ENCODE assay signal across 7 mouse cellular contexts in genomic region chr6:149308956-149309932, GRCm38 (mm10). TPM values are rescaled to one million over a fixed set of nuclear protein-coding genes. Genes with fewer than 3 reads are reported as not detected.
DNase-seq lines count a peak whose midpoint lies in the region; ATAC-seq and TF ChIP-seq lines count a peak whose summit lies in the region.

Resf1 (plus strand) TSS chr6:149309414.

- H3K36me3 ChIP-seq in embryonic facial prominence, embryonic 11.5 days (replicated peaks; ENCODE audit: control insufficient read depth, insufficient read depth, low read depth, low read length): no peaks in the 10 kb centered on the region
- peaks cover 11% of the 10 kb centered on the region for H3K36me3 ChIP-seq in kidney, adult 2 months (ENCODE audit: control insufficient read depth, insufficient read depth, low read length)
- H3K36me3 ChIP-seq in limb, embryonic 12.5 days: peaks cover 27% of the 10 kb centered on the region
- 0 out of 2 replicates have a peak, but pooled peaks cover 4% of the 10 kb centered on the region for H3K36me3 ChIP-seq in midbrain, embryonic 15.5 days (replicated peaks)
- H3K36me3 ChIP-seq in spleen, adult 2 months (ENCODE audit: control insufficient read depth, insufficient read depth, low read length): peaks cover 13% of the 10 kb centered on the region

- H3K9ac ChIP-seq in embryonic facial prominence, embryonic 11.5 days (replicated peaks; ENCODE audit: low read length): peak within 1 kb of the TSS; percentile 94
- H3K9ac ChIP-seq in limb, embryonic 12.5 days (replicated peaks): peak within 1 kb of the TSS; percentile 93
- H3K9ac ChIP-seq in midbrain, embryonic 15.5 days: peak within 1 kb of the TSS; percentile 93

- no peaks in the 10 kb centered on the region for H3K4me1 ChIP-seq in embryonic facial prominence, embryonic 11.5 days (ENCODE audit: control insufficient read depth, insufficient read depth, low read length)
- peaks cover 5% of the 10 kb centered on the region for H3K4me1 ChIP-seq in kidney, adult 2 months (ENCODE audit: control insufficient read depth, insufficient read depth, low read length)
- peaks cover 11% of the 10 kb centered on the region for H3K4me1 ChIP-seq in limb, embryonic 12.5 days (replicated peaks)
- peaks cover 20% of the 10 kb centered on the region for H3K4me1 ChIP-seq in midbrain, embryonic 15.5 days
- no peaks in the 10 kb centered on the region; the same call in none of the 2 replicates for H3K4me1 ChIP-seq in spleen, adult 2 months (ENCODE audit: control insufficient read depth, insufficient read depth, insufficient read length)

- peak; percentile 100 for ATAC-seq in embryonic facial prominence, embryonic 11.5 days (replicated peaks; ENCODE audit: insufficient number of reproducible peaks, low FRiP score, low TSS enrichment, low read depth)
- ATAC-seq in limb, embryonic 12.5 days (ENCODE audit: insufficient number of reproducible peaks, insufficient read depth, low FRiP score, low TSS enrichment, low read depth): peak; percentile 100
- peak; percentile 100 for ATAC-seq in midbrain, embryonic 15.5 days (replicated peaks)

- peak; percentile 79 for TF ChIP-seq POLR2A in kidney, adult 2 months (IDR thresholded peaks at IDR 0.05; ENCODE audit: low read depth, low read length)
- peak; percentile 49 for TF ChIP-seq POLR2A in spleen, adult 2 months (IDR thresholded peaks at IDR 0.05; ENCODE audit: low read depth, low read length)

- peak within 1 kb of the TSS; percentile 77 for H3K4me3 ChIP-seq in embryonic facial prominence, embryonic 11.5 days (ENCODE audit: low read depth, low read length)
- H3K4me3 ChIP-seq in kidney, adult 2 months (ENCODE audit: insufficient read depth, low read depth, low read length): peak within 1 kb of the TSS; percentile 83
- peak within 1 kb of the TSS; percentile 80 for H3K4me3 ChIP-seq in limb, embryonic 12.5 days (replicated peaks)
- H3K4me3 ChIP-seq in midbrain, embryonic 15.5 days: peak within 1 kb of the TSS; percentile 75
- H3K4me3 ChIP-seq in spleen, adult 2 months (ENCODE audit: extremely low read depth, insufficient read depth, insufficient read length): peak within 1 kb of the TSS; percentile 80

- no peaks in the 10 kb centered on the region for H3K9me3 ChIP-seq in embryonic facial prominence, embryonic 11.5 days (replicated peaks; ENCODE audit: control insufficient read depth, low read length)
- H3K9me3 ChIP-seq in limb, embryonic 12.5 days: no peaks in the 10 kb centered on the region
- 0 out of 2 replicates have a peak, but pooled peaks cover 3% of the 10 kb centered on the region for H3K9me3 ChIP-seq in midbrain, embryonic 15.5 days

- no peaks in the 10 kb centered on the region for H3K27me3 ChIP-seq in embryonic facial prominence, embryonic 11.5 days (ENCODE audit: control insufficient read depth, insufficient read depth, low read length)
- H3K27me3 ChIP-seq in kidney, adult 2 months (replicated peaks; ENCODE audit: control insufficient read depth, insufficient read depth, low read length): no peaks in the 10 kb centered on the region
- no peaks in the 10 kb centered on the region for H3K27me3 ChIP-seq in limb, embryonic 12.5 days
- H3K27me3 ChIP-seq in midbrain, embryonic 15.5 days (replicated peaks): no peaks in the 10 kb centered on the region
- H3K27me3 ChIP-seq in spleen, adult 2 months (ENCODE audit: control insufficient read depth, insufficient read depth, low read length): no peaks in the 10 kb centered on the region

- WGBS in embryonic facial prominence, embryonic 11.5 days: 5% methylated on average over 59 of the region's 61 CpGs
- 2% methylated on average over 61 of the region's 61 CpGs for WGBS in kidney, adult 2 months
- WGBS in limb, embryonic 12.5 days: 5% methylated on average over 60 of the region's 61 CpGs
- 5% methylated on average over 61 of the region's 61 CpGs for WGBS in midbrain, embryonic 15.5 days
- WGBS in spleen, adult 2 months: 4% methylated on average over 61 of the region's 61 CpGs

- H3K4me2 ChIP-seq in embryonic facial prominence, embryonic 11.5 days (ENCODE audit: low read depth, low read length): peak within 1 kb of the TSS; percentile 41
- peak within 1 kb of the TSS; percentile 61 for H3K4me2 ChIP-seq in limb, embryonic 12.5 days
- H3K4me2 ChIP-seq in midbrain, embryonic 15.5 days: peak within 1 kb of the TSS; percentile 59

- TF ChIP-seq CTCF in kidney, adult 2 months (conservative IDR thresholded peaks at IDR 0.05; ENCODE audit: insufficient read depth, insufficient read length, low read depth, low read length): no peak
- no peak for TF ChIP-seq CTCF in spleen, adult 2 months (IDR thresholded peaks at IDR 0.05; ENCODE audit: extremely low read depth, insufficient read depth, insufficient read length, insufficient replicate concordance)

- peak; percentile 96 for DNase-seq in adrenal gland, postnatal 14 days
- peak; percentile 92 for DNase-seq in embryonic facial prominence, embryonic 11.5 days (ENCODE audit: low spot score)
- DNase-seq in heart, adult 18-20 months: peak; percentile 92 to 94
- DNase-seq in kidney, adult 2 months: peak; percentile 95
- peak; percentile 84 to 85 for DNase-seq in spleen, adult 2 months (ENCODE audit: low read depth in 1 of 2, low spot score in 2 of 2)

- peak within 1 kb of the TSS; percentile 97 for H3K27ac ChIP-seq in embryonic facial prominence, embryonic 11.5 days (replicated peaks; ENCODE audit: low read depth, low read length)
- peak within 1 kb of the TSS; percentile 98 for H3K27ac ChIP-seq in kidney, adult 2 months (ENCODE audit: insufficient read depth, low read depth, low read length)
- peak within 1 kb of the TSS; percentile 99 for H3K27ac ChIP-seq in limb, embryonic 12.5 days
- H3K27ac ChIP-seq in midbrain, embryonic 15.5 days: peak within 1 kb of the TSS; percentile 98
- H3K27ac ChIP-seq in spleen, adult 2 months (ENCODE audit: insufficient read depth, low read length): peak within 1 kb of the TSS; percentile 99

RNA-seq across cellular contexts. Expression of gene Resf1, which starts in this region (rescaled TPM):
- total RNA-seq in adrenal gland, postnatal 14 days (2021): 38.6 and 40.4 TPM in 2 replicates
- polyA plus RNA-seq in embryonic facial prominence, embryonic 11.5 days (2014; fragmentation: Nextera tagmentation; extraction: Ambion mirVana): 48.6 and 51.0 TPM in 2 replicates
- total RNA-seq in heart, adult 18-20 months (2021): 10 to 100 TPM; 32.5 to 40.2 TPM
- 9.6 and 11.8 TPM in 2 replicates for polyA plus RNA-seq in kidney, adult 2 months (2012; rRNA removed)
- 61.7 and 66.2 TPM in 2 replicates for polyA plus RNA-seq in limb, embryonic 12.5 days (2016; fragmentation: Nextera tagmentation; extraction: Ambion mirVana)
- 32.2 and 34.8 TPM in 2 replicates for polyA plus RNA-seq in midbrain, embryonic 15.5 days (2015; fragmentation: Nextera tagmentation; extraction: Ambion mirVana)
- polyA plus RNA-seq in spleen, adult 2 months (2012; rRNA removed): 6.7 and 8.4 TPM in 2 replicates

Comparison
In these comparisons a context has a peak if more than half of its experiments do, and no peak if none do; other contexts are left out.
1. Peak in every context shown above with its lines: DNase-seq, ATAC-seq, H3K4me3 ChIP-seq and H3K27ac ChIP-seq.